Mouse (Mus musculus) effector memory CD4-positive, alpha-beta T cell, adult 5 months (primary cell): ENCODE data around the gene Prpf18. TPM values are rescaled to one million over a fixed set of nuclear protein-coding genes. Genes with fewer than 3 reads are reported as not detected.

Experiments
- polyA plus RNA-seq: library from polyadenylated mRNA; unstranded; fragments of 100-300 nt; shearing (Covaris generic); gene quantifications from one replicate; pipeline ENCODE4 v1.2.1, GENCODE M21; 2017

Gene Prpf18
- 56.8 TPM for polyA plus RNA-seq

DNA sequence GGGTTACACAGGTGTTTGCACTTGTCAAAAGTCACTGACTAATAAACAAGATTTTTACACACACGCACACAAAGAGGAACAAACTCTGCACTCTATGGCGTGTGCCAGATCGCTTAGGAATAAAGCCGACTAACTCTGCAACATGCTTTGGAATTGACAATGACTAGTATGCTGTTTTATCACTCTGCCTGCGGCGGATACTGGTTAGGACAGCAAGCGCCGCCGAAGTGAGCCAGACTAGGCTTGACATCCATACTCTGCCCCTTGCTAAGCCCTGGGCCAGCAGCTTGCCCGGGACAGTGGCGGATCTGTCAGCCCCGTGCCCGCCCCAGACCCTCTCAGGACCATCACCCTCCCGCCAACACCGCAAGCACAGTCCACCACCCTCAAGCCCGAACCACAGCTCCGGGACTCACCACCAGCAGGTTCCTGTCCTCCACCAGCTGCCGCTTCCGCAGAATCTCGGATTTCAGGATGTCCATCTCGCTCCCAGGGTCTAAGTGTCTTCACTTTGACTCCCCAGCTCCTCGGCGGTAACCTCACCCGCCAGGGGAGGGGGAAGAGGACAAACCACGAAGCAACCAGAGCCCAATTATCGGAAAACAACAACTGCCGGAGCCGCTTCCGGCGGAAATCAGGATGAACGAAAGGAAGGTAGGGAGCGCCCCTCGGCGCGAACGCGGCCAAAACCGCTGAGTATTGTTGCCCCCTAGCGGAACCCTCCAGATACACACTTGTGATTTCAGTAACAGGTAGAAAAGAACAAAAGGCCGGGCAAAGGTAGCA lies at the start of gene Prpf18:
Gene Prpf18, minus strand, starts transcription at position 614 of the 786 bp plus-strand sequence.

Other genes starting within 250 kb of the Prpf18 start
- gene Bend7, start 65.7 kb upstream of the Prpf18 start, polyA plus RNA-seq = 0.19 TPM
- gene Sephs1, start 229.5 kb upstream of the Prpf18 start, polyA plus RNA-seq = 21.8 TPM